Mouse (Mus musculus) liver, postnatal 0 days (tissue): ENCODE measurements around the gene Gpt2. TPM values are rescaled to one million over a fixed set of nuclear protein-coding genes. Genes with fewer than 3 reads are reported as not detected.

Experiments used
- ATAC-seq: fragments of 200-750 bp; cut with Nextera tagmentation; 2 replicates; pipeline ENCODE4 v1.8.0; 2017; ENCODE audit warnings: mild to moderate bottlenecking, moderate library complexity
- DNase-seq: peaks from one replicate; pipeline ENCODE4 v3.0.0-alpha.2; 2016
- H3K27ac ChIP-seq: fragments of 300-500 bp; sonication (generic); 2 replicates; pipeline ENCODE4 v1.5.1; 2014; ENCODE audit warnings: antibody characterized with exemption, moderate library complexity, mild to moderate bottlenecking, low read depth
- H3K27me3 ChIP-seq: fragments of 300-500 bp; sonication (generic); 2 replicates; pipeline ENCODE4 v1.6.1; 2014; ENCODE audit warnings: low read length, control low read depth, mixed read lengths; ENCODE audit not compliant: insufficient read depth
- H3K36me3 ChIP-seq: fragments of 300-500 bp; sonication (generic); replicated peaks from 2 replicates; pipeline ENCODE4 v1.6.1; 2014; ENCODE audit warnings: mild to moderate bottlenecking, control low read depth, low read length, moderate library complexity, mixed read lengths; ENCODE audit not compliant: insufficient read depth
- H3K4me1 ChIP-seq: fragments of 300-500 bp; sonication (generic); 2 replicates; pipeline ENCODE4 v1.6.1; 2014; ENCODE audit warnings: antibody characterized with exemption, mild to moderate bottlenecking, control low read depth; ENCODE audit not compliant: insufficient read depth
- H3K4me2 ChIP-seq: fragments of 300-500 bp; sonication (generic); 2 replicates; pipeline ENCODE4 v1.6.1; 2014; ENCODE audit warnings: low read depth, mild to moderate bottlenecking, low read length, moderate library complexity, mixed read lengths
- H3K4me3 ChIP-seq: fragments of 300-500 bp; sonication (generic); 2 replicates; pipeline ENCODE4 v1.5.1; 2014; ENCODE audit warnings: low read depth, low read length
- H3K9ac ChIP-seq: fragments of 300-500 bp; sonication (generic); replicated peaks from 2 replicates; pipeline ENCODE4 v1.6.1; 2014; ENCODE audit warnings: mild to moderate bottlenecking, moderate library complexity
- H3K9me3 ChIP-seq: fragments of 300-500 bp; sonication (generic); 2 replicates; pipeline ENCODE4 v1.6.1; 2016; ENCODE audit warnings: mild to moderate bottlenecking, control low read depth, low read length, mixed read lengths
- CTCF ChIP-seq: sonication (generic); IDR thresholded peaks from 2 replicates; pipeline ENCODE4 v1.5.1; 2016; ENCODE audit warnings: antibody characterized with exemption, low read depth
- EP300 ChIP-seq: IDR thresholded peaks from 2 replicates; pipeline ENCODE4 v1.6.1; 2016; ENCODE audit warnings: antibody characterized with exemption, low read depth, mild to moderate bottlenecking
- WGBS: fragments of 180-500 bp; shearing (Covaris S2); extraction: QIAGEN DNeasy Blood & Tissue Kit; methylation state at CpG from one replicate; pipeline ENCODE4 v1.1.7; 2014; ENCODE audit not compliant: insufficient replicate concordance; 5-methylcytosine and 5-hydroxymethylcytosine counted together
- polyA plus RNA-seq: library from polyadenylated mRNA; unstranded; fragments of >200 nt; fragmentation: Nextera tagmentation; extraction: Ambion mirVana; gene quantifications from 2 replicates; pipeline ENCODE4 v1.2.1, GENCODE M21; 2015

The Gpt2 gene
- polyA plus RNA-seq, 1 experiment from 2014 or later = 14.4 TPM

DNA sequence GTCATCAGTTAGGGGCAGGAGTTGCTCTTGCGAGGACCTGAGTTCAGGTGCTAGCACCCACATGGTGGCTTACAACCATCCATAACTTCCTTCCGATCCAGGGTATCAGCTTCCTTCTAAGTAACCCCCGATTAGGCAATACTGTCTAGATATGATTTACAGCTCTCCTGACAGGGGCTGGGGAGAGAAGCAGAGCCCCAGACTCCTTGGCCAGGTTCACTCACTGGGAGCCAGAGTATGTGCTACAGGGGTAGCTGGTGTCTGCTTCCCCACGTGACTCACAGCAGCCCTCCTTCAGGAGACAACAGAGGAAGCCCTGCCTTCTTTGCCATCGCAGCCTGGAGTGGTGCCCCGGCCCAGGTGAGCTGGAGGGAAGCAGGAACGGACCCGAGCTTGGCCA lies 37.6 kb upstream of the Gpt2 start:
- Histone ChIP-seq H3K9me3 (no peaks in the 10 kb centered on the region), H3K4me2 (no peak overlapping the region), H3K4me1 (no peaks in the 10 kb centered on the region), H3K4me3 (no peak overlapping the region), H3K9ac (no peak overlapping the region), H3K27me3 (no peaks in the 10 kb centered on the region), H3K27ac (no peak overlapping the region), H3K36me3 (no peaks in the 10 kb centered on the region)
- no peak for ATAC-seq
- WGBS = 58% methylated on average over 8 of the region's 8 CpGs
- TF ChIP-seq CTCF = no peak
- TF ChIP-seq EP300 = no peak
- no peak for DNase-seq

DNA sequence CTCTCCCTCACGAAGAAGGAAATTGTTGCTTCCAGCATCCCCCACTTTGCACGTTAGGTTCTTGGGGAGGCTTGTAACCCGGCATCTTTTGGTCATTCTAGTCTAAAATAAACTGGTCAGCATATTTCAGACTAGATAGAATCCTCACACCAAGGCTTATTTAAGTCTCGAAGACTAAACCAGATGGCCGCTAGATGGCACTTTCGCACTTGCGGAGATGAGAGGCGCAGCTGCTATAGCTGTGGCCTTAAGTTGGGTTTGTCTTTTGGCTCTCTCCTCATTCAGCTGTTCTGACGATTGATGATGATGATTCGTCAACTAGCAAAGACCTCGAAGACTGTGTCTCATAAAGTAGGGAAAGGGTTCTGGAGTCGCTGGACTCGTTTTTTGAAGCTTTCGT lies 35.8 kb upstream of the Gpt2 start:
- peak; percentile 24; the same call in 1 of the 2 replicates for ATAC-seq
- H3K4me2 ChIP-seq = no peak overlapping the region
- H3K36me3 ChIP-seq = no peaks in the 10 kb centered on the region
- no peaks in the 10 kb centered on the region for H3K9me3 ChIP-seq
- no peak overlapping the region for H3K9ac ChIP-seq
- no peaks in the 10 kb centered on the region for H3K27me3 ChIP-seq
- WGBS = 9% methylated on average over 14 of the region's 14 CpGs
- H3K27ac ChIP-seq = no peak overlapping the region
- no peaks in the 10 kb centered on the region; the same call in 1 of the 2 replicates for H3K4me1 ChIP-seq
- peak; percentile 90 for TF ChIP-seq CTCF
- TF ChIP-seq EP300 = no peak
- peak; percentile 79 for DNase-seq
- H3K4me3 ChIP-seq = no peak overlapping the region

GRCm38 (mm10) chr8:85459582-85459981 lies 32.8 kb upstream of the Gpt2 start:
- Histone ChIP-seq H3K4me3 (no peak overlapping the region), H3K9me3 (no peaks in the 10 kb centered on the region), H3K27ac (no peak overlapping the region), H3K27me3 (no peaks in the 10 kb centered on the region), H3K9ac (no peak overlapping the region), H3K4me2 (no peak overlapping the region), H3K4me1 (peaks cover 6% of the 10 kb centered on the region), H3K36me3 (no peaks in the 10 kb centered on the region)
- ATAC-seq = peak; percentile 44
- WGBS = 26% methylated on average over 3 of the region's 3 CpGs
- DNase-seq = no peak
- TF ChIP-seq EP300 (no peak), CTCF (no peak)

GRCm38 (mm10) chr8:85460804-85461203 lies 31.6 kb upstream of the Gpt2 start:
- DNase-seq (peak; percentile 25), ATAC-seq (peak; percentile 72)
- peak overlapping the region; percentile 22; the same call in 1 of the 2 replicates for H3K27ac ChIP-seq
- TF ChIP-seq EP300 (no peak), CTCF (peak; percentile 67)
- H3K9ac ChIP-seq = no peak overlapping the region
- H3K4me3 ChIP-seq = no peak overlapping the region
- WGBS = 45% methylated on average over 5 of the region's 5 CpGs
- H3K4me1 ChIP-seq = peaks cover 6% of the 10 kb centered on the region
- no peak overlapping the region for H3K4me2 ChIP-seq
- H3K9me3 ChIP-seq = no peaks in the 10 kb centered on the region
- H3K36me3 ChIP-seq = no peaks in the 10 kb centered on the region
- H3K27me3 ChIP-seq = no peaks in the 10 kb centered on the region

DNA sequence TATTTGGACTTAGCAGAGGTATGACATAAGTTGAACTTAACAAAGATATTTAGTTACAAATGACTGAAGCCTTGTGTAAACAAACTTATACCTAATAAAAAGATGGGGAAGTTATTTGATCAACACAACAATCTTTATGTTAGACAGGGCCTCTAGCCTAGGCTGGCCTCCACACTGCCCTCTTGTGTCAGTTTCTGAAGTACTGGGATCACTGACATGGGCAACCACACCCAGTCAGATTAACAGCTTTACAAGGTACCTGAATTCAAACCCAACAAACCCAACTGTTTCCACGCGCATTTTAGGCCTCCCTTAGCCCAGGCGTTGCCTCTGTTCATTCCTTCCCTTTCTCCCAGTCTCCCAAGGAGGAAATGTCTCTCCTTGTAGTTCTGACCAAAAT lies 31.0 kb upstream of the Gpt2 start:
- no peaks in the 10 kb centered on the region for H3K9me3 ChIP-seq
- TF ChIP-seq EP300 = no peak
- peak; percentile 64 for TF ChIP-seq CTCF
- ATAC-seq (no peak), DNase-seq (peak; percentile 32)
- H3K27me3 ChIP-seq = no peaks in the 10 kb centered on the region
- H3K27ac ChIP-seq = 0 out of 2 replicates have a peak overlapping the region, but pooled peaks have one; percentile 22
- WGBS = 89% methylated on average over 3 of the region's 3 CpGs
- H3K4me1 ChIP-seq = peaks cover 6% of the 10 kb centered on the region
- H3K4me2 ChIP-seq = no peak overlapping the region
- no peak overlapping the region for H3K4me3 ChIP-seq
- no peak overlapping the region for H3K9ac ChIP-seq
- H3K36me3 ChIP-seq = no peaks in the 10 kb centered on the region

GRCm38 (mm10) chr8:85462441-85462840 lies 29.9 kb upstream of the Gpt2 start:
- no peak overlapping the region for H3K9ac ChIP-seq
- no peak overlapping the region for H3K4me2 ChIP-seq
- no peaks in the 10 kb centered on the region for H3K9me3 ChIP-seq
- TF ChIP-seq CTCF (no peak), EP300 (no peak)
- DNase-seq (peak; percentile 65), ATAC-seq (peak; percentile 66)
- no peaks in the 10 kb centered on the region for H3K36me3 ChIP-seq
- H3K27ac ChIP-seq = peak overlapping the region; percentile 55
- peaks cover 6% of the 10 kb centered on the region for H3K4me1 ChIP-seq
- no peaks in the 10 kb centered on the region for H3K27me3 ChIP-seq
- WGBS = 57% methylated on average over 1 of the region's 1 CpGs
- no peak overlapping the region for H3K4me3 ChIP-seq

DNA sequence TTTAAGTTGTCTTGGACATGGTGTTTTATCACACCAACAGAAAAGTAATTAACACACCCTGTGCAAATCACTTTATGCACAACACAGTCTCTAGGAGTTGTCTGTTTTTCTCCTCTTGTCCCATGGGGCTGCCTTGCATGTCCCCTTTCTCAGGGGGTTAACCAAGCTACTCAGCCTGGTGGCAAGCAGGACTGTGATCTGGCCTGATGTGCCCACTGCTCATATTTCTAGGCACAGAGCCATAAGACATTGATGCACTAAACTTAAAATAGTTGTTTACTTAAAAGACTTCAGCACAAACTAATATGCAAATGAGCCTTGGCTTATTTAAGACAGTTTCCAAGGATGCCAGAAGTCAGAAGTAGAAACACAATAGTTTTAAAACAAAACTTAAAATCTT lies 28.1 kb upstream of the Gpt2 start:
- H3K9me3 ChIP-seq = no peaks in the 10 kb centered on the region
- no peaks in the 10 kb centered on the region for H3K27me3 ChIP-seq
- H3K36me3 ChIP-seq = no peaks in the 10 kb centered on the region
- H3K4me2 ChIP-seq = no peak overlapping the region
- TF ChIP-seq EP300 (no peak), CTCF (no peak)
- ATAC-seq (no peak), DNase-seq (no peak)
- H3K27ac ChIP-seq = no peak overlapping the region
- no peak overlapping the region for H3K4me3 ChIP-seq
- peaks cover 6% of the 10 kb centered on the region for H3K4me1 ChIP-seq
- no peak overlapping the region for H3K9ac ChIP-seq
